Mouse (Mus musculus) hindlimb bud, embryonic 11.5 days (tissue): ENCODE results near the gene H2-Q1.
"Not testable (repeated sequence)": the region's sequence is repeated elsewhere in the genome, so short reads cannot be mapped to it uniquely, and the experiment has no call there.

ENCODE experiments used
- DNase-seq: peaks from one replicate; pipeline ENCODE4 v3.0.0-alpha.2; 2012; ENCODE audit warnings: low read depth, low spot score; ENCODE audit errors: extremely low spot score

H2-Q1 gene

DNA sequence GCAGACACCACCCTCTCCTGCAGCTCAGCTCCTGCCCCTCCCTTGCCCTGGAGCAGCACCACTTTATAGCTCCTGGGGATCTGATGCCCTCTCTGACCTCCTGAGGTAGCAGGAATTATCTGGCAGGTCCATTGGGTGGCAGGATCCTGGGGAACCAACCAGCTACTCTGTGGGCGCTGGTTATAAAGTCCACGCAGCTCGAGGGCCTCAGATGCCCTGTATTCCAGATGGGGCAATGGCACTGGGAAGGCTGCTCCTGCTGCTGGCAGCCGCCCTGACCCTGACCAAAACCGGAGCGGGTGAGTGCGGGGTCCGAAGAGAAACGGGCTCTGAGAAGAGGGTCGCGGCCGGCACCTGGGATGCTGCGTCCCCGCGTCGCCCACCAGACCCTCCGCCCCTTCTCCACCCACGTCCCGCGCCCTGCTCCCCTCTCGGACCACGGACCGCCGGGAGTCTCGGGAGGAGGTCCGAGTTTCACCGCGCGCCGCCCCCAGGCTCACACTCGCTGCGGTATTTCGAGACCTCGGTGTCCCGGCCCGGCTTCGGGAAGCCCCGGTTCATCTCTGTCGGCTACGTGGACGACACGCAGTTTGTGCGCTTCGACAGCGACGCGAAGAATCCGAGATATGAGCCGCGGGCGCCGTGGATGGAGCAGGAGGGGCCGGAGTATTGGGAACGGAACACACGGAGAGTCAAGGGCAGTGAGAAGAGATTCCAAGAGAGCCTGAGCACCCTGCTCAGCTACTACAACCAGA is at the start of gene H2-Q1:
Gene H2-Q1 (plus strand): TSS at position 79 of the 755 bp plus-strand sequence.
- no peak for DNase-seq

- DNase-seq, result no peak
Measured at GRCm38 (mm10) chr17:35272249-35272648, 48.0 kb upstream of the H2-Q1 start.

- peak; percentile 71 for DNase-seq
Measured at GRCm38 (mm10) chr17:35274770-35275169, 45.4 kb upstream of the H2-Q1 start.

GRCm38 (mm10) chr17:35276304-35276864 is 43.8 kb upstream of the H2-Q1 start:
- DNase-seq, result no peak

GRCm38 (mm10) chr17:35278049-35278448 is 42.2 kb upstream of the H2-Q1 start:
- no peak for DNase-seq

- no peak for DNase-seq
Measured at GRCm38 (mm10) chr17:35278957-35279688, 41.1 kb upstream of the H2-Q1 start.

GRCm38 (mm10) chr17:35280276-35280675 is 39.9 kb upstream of the H2-Q1 start:
- no peak for DNase-seq

DNA sequence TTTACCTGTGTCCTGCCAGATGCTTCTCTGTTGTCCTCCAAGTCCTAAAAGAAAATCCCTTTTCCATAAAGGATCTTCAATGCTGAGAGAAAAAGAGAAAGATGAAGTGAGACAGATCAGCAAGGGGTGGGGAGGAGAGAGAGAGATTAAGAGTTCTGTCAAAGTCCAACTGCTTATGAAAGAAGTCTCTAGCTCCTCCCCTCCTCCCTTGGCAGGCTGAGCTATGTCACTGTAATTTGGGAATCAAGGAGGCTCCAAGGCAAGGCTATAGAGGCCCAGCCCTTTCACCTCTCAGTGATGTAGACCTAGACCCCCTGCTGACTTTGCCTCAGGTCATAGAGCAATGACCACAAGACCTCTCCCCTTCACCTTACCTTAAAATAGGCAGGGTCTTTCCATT is 34.8 kb upstream of the H2-Q1 start:
- no peak for DNase-seq

DNA sequence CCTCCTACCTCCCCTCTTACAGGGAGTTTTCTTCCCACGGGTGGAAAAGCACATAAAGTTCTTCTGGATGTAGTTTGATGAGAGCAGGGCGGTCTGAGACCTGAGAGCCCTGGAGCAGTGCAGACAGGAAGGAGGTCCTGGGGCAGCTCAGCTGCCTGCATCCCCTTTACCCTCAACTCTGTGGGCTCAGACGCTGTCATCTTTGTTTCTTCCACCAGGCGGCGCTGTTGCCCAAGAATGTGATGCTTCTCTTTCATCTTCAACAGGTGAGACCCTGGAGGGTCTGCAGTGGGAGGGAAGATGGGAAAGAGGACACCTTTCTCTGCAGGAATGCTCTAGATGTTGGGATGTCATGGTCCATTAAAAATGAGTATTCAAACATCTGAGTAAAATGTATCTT is 24.4 kb upstream of the H2-Q1 start:
- peak; percentile 24 for DNase-seq

DNA sequence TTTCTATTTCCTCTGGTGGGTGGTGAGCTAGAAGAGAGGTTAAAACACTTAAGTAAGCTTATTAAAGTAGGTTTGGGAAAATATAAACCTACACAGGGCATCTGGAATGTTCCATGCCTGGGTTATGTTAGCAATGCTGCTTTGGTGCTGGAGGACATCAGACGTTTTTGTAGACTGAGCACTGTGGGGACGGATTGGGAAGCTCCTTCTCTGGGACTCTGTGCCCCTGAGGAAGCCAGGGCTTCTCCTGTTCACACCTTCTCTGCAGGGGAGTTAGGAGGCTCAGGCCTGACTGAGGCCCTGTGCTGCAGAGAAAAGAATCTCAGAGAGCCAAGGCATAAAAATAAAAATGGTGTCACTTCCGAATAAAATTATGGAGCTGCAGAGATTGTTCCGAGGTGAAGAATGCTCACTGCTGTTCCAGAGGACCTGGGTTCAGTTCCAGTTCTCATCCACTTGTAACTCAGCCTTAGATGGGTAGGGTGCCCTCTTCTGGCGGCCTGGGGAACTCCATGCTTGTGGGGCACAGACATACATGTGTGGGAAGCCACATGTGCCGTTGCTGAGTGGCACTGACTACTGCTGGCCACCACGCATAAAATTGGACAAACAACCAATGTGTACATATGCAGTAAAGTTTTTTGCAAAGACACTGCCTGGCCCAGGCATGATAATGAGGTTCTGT is 19.8 kb upstream of the H2-Q1 start:
- DNase-seq, result not testable (repeated sequence)

DNA sequence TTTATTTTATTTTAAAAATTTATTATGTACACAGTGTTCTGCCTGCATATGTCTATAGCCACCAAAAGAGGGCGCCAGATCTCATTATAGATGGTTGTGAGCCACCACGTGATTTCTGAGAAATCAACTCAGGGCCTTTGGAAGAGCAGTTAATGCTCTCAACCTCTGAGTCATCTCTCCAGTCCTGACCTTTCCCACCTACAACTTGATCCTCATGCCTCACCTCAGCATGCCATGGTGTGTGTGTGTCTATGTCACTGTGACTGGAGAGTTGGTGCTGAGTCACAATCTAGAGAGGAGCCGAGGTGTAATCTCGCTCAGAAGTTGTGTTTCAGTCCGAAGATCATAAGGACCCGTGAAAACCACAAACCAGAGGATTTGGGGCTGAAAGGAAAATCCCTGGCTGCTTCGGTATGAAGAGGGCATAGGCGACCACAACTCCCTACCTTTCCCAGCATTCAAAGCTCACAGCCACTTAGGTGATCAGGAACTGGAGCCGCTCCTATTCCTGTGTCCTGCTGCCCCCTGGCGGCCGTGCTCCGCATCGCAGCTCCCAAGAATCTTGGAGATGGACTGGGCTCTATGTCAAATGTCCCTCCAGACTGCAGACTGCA is 18.5 kb upstream of the H2-Q1 start:
- DNase-seq, result peak; percentile 60

DNA sequence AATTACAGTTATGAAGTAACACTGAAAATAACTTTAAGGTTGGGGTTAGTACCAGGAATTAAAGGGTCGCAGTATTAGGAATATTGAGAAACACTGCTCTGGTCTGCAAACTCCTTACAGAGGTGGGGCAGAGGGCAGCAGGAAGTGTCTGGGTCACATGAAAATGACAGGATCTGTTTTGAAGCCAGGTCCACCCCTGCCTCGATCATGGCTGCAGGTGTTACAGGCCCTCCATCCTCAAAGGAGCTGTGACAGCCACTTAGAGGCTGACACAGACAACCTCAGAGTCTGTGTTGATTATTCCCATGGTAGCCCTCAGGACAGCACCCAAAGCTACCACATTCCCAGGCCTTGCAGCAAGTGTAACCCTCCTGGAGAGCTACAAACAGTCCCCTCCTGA is 16.9 kb upstream of the H2-Q1 start:
- no peak for DNase-seq

GRCm38 (mm10) chr17:35303756-35304350 is 16.4 kb upstream of the H2-Q1 start:
- DNase-seq, result no peak

DNA sequence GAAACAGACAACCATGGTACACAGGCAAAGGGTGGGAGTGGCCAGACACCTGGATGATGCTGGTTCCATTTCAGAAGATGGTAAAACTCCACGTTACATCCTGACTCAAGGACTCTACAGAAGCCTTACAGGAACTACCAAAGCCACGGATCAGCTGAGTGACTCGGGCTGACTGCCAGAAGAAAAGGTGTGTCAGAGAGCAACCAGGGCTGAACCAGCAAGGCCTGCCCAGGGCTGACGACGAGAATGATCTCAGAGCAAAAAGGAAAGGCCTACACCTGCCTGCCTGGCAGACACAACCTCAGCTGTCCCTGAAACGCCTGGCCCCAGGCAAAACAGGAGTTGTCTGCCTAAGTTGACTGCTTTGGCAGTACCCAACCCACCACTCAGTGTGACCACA is 15.7 kb upstream of the H2-Q1 start:
- no peak for DNase-seq

DNA sequence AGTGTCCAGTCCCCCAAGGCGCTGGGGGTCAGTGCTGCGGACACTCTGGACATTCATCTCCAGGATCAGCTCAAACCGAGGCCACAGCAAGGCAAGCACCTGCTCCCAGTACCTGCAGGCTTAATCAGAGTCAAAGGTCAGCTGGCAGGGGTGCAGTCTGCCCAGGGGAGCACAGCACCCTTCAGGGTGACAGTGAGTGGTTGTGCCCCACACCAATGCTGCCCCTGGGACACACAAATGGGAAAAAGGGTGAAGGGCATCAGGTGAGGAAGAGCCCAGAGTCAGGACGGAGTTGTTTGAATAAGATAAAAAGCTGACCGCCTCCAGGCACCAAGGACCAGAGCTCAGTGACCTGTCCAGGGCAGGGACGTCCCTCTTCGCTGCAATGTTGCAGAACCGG is 15.3 kb upstream of the H2-Q1 start:
- not testable (repeated sequence) for DNase-seq

DNA sequence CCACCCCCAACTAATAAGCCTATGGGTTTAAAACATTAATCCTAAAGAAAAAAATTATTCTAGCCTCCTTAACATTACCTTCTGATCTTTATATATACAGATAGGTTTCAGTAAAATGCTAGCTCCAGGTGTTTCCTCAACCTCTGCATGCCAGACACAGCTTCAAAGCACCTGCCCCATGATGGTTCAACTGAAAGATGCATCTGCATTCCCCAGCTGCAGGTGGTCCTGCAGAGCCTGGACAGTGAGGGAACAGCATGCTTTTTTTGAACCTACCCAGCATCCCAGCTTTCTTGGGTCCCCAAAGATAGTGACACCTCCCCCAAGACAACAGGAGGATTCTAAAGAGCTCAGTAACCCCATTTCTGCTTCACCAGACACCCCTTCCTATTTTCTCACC is 1.5 kb upstream of the H2-Q1 start:
- no peak for DNase-seq

GRCm38 (mm10) chr17:35325124-35325523 is 4.9 kb downstream of the H2-Q1 start:
- DNase-seq, result not testable (repeated sequence)

- not testable (repeated sequence) for DNase-seq
Measured at GRCm38 (mm10) chr17:35326000-35326399, 5.8 kb downstream of the H2-Q1 start.

DNA sequence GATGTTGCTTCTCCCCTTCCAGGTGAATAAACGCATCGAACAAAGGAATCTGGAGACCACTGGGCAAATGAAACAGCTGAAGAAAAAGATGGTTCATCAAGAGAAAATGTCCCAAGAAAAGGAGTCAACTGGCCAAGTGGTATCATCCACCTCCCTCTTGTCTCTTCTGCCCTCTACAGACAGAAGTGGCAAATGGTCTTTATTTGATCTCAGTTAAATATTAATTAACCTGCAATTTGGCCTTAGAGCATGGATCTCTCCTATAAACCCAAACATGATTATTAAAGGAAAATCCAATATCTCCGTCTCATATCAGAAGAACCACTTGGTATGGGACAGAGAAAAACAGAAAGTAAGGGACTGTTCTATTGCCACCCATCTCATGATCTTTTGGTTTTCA is 9.5 kb downstream of the H2-Q1 start:
- DNase-seq, result not testable (repeated sequence)

DNA sequence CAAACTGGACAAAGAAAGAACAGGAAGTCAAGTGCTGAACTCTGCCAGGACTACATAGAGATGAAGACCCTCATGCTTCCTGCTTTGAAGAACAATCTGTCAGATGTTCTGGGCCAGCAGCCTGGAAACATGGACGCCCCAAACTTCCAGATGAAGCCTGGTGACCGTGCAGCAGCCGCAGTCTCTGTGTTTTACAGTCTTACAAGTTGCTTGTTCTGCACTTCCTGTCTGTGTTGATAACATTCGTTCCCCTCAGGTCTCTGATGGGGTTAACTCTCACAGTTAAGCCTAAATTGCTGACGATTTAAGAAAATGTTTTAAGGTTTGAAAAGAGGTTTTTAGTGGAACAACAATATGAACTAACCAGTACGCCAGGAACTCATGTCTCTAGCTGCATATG is 11.3 kb downstream of the H2-Q1 start:
- not testable (repeated sequence) for DNase-seq
